Mouse (Mus musculus): ENCODE measurements around the gene Hunk.

DNA sequence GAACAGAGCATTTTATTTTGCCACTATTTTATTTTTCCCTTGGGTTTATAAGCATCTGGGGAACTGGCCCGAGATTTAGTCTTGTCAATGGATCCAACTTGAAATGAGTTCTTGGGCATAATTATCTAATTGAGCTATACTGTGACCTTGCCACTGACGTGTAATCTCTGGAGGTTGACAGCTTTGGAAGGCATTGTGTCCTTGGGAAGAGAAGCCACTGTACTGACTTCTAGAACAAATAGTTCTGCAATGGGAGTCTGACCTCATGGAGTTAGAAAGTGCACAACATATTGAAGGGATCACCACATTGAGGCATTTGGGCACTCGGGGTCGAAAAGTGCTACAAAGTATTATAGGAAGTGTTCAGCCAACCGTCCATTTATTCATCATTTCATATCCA is 79.3 kb downstream of the Hunk start:
- TF ChIP-seq POLR2A (IDR thresholded peaks at IDR 0.05; ENCODE audit: low read depth, low read length) = no peak
- TF ChIP-seq CTCF (IDR thresholded peaks at IDR 0.05; ENCODE audit: extremely low read depth, insufficient read depth, insufficient read length, insufficient replicate concordance) = no peak
